Mouse (Mus musculus) liver, adult (tissue): ENCODE results near the gene Usp9y.

ENCODE experiments used
- GATA4 ChIP-seq: IDR thresholded peaks from 2 replicates; pipeline ENCODE4 v1.6.1; 2014; ENCODE audit warnings: mild to moderate bottlenecking, low read length; ENCODE audit not compliant: insufficient replicate concordance

Usp9y gene

GRCm38 (mm10) chrY:1459682-1460081 is at the start of gene Usp9y:
TSS of gene Usp9y (minus strand) at chrY:1459782.
- no peak for TF ChIP-seq GATA4

GRCm38 (mm10) chrY:1293708-1294107 is 165.9 kb downstream of the Usp9y start:
- TF ChIP-seq GATA4 = no peak

GRCm38 (mm10) chrY:1286171-1286795 is 173.3 kb downstream of the Usp9y start, which contains the start of gene Ddx3y:
TSS of gene Ddx3y (minus strand) at chrY:1286629.
- no peak for TF ChIP-seq GATA4

- no peak for TF ChIP-seq GATA4
Measured at GRCm38 (mm10) chrY:1285735-1286134, 173.8 kb downstream of the Usp9y start.
